7 mouse cellular contexts compared by ENCODE assay signal in the genomic region with DNA sequence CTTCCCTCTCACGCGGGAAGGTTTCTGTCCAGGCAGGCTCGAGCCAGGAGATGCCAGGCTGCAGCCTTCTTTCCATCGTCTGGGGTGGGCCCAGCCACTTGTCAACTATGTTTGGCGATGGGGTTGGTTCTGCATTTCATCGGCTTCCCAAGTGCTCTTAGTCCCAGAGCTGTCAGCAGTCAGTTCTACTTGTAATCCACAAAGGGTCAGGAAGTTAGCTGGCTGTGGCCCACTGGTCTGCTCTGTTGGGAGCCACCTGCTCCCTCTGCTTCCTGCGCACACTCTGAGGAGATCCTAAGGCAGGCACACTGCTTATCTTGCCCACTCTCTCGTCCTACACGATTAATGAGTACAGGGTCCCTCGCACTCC. TPM values are rescaled to one million over a fixed set of nuclear protein-coding genes. Genes with fewer than 3 reads are reported as not detected.
A peak's percentile ranks its signal among the peaks of the same experiment; 100 is the strongest.
DNase-seq lines count a peak whose midpoint lies in the region; ATAC-seq and TF ChIP-seq lines count a peak whose summit lies in the region.

No protein-coding gene starts in this region.

- no peaks in the 10 kb centered on the region for H3K36me3 ChIP-seq in testis, adult 2 months (ENCODE audit: control insufficient read depth, insufficient read depth, low read length)
- no peaks in the 10 kb centered on the region for H3K36me3 ChIP-seq in erythroblast, embryonic 14.5 days (ENCODE audit: control insufficient read depth)
- no peaks in the 10 kb centered on the region for H3K36me3 ChIP-seq in limb, embryonic 14.5 days (ENCODE audit: control insufficient read depth, insufficient read depth, low read length)
- H3K36me3 ChIP-seq in stomach, postnatal 0 days (ENCODE audit: control insufficient read depth, insufficient read depth, low read length): no peaks in the 10 kb centered on the region

- H3K27ac ChIP-seq in testis, adult 2 months (ENCODE audit: control insufficient read depth, insufficient read depth, low read depth, low read length): peak overlapping the region; percentile 93
- H3K27ac ChIP-seq in limb, embryonic 14.5 days (replicated peaks; ENCODE audit: low read depth, low read length): peak overlapping the region; percentile 92
- H3K27ac ChIP-seq in stomach, postnatal 0 days (replicated peaks): peak overlapping the region; percentile 93

- WGBS in limb, embryonic 14.5 days: 9% methylated on average over 10 of the region's 10 CpGs
- WGBS in stomach, postnatal 0 days: 5% methylated on average over 10 of the region's 10 CpGs

- intact Hi-C loops in gastrocnemius, postnatal 36 days (cut with DNase I): loop anchor here (10.0 kb wide), 1 partner anchor 213 kb away; no protein-coding TSS in a partner anchor

- no peak; the same call in 1 of the 2 replicates for ATAC-seq in limb, embryonic 14.5 days (ENCODE audit: low FRiP score, low read depth)
- ATAC-seq in stomach, postnatal 0 days (ENCODE audit: low FRiP score, low TSS enrichment): peak; percentile 34; the same call in 1 of the 2 replicates

- H3K9ac ChIP-seq in limb, embryonic 14.5 days (ENCODE audit: low read depth, low read length, severe bottlenecking): peak overlapping the region; percentile 84
- peak overlapping the region; percentile 80 for H3K9ac ChIP-seq in stomach, postnatal 0 days (ENCODE audit: low read length)

- H3K27me3 ChIP-seq in testis, adult 2 months (ENCODE audit: control insufficient read depth, insufficient read depth, low read length): no peaks in the 10 kb centered on the region
- no peaks in the 10 kb centered on the region for H3K27me3 ChIP-seq in erythroblast, embryonic 14.5 days (ENCODE audit: control insufficient read depth)
- H3K27me3 ChIP-seq in limb, embryonic 14.5 days (ENCODE audit: control insufficient read depth, insufficient read depth, low read length): no peaks in the 10 kb centered on the region
- H3K27me3 ChIP-seq in stomach, postnatal 0 days (ENCODE audit: control insufficient read depth, insufficient read depth, low read length): no peaks in the 10 kb centered on the region

- peak overlapping the region; percentile 72 for H3K4me2 ChIP-seq in limb, embryonic 14.5 days (replicated peaks; ENCODE audit: low read depth, low read length, severe bottlenecking)
- H3K4me2 ChIP-seq in stomach, postnatal 0 days (replicated peaks; ENCODE audit: low read depth): peak overlapping the region; percentile 71

- TF ChIP-seq EP300 in stomach, postnatal 0 days (optimal IDR thresholded peaks at IDR 0.05): no peak

- peaks cover 5% of the 10 kb centered on the region for H3K4me1 ChIP-seq in testis, adult 2 months (ENCODE audit: control insufficient read depth, insufficient read depth, low read length)
- peaks cover 29% of the 10 kb centered on the region for H3K4me1 ChIP-seq in erythroblast, embryonic 14.5 days (ENCODE audit: control insufficient read depth)
- peaks cover 8% of the 10 kb centered on the region for H3K4me1 ChIP-seq in limb, embryonic 14.5 days (ENCODE audit: control insufficient read depth, insufficient read depth, low read length)
- no peaks in the 10 kb centered on the region for H3K4me1 ChIP-seq in stomach, postnatal 0 days (replicated peaks; ENCODE audit: control insufficient read depth, insufficient read depth)

- peaks cover 10% of the 10 kb centered on the region for H3K9me3 ChIP-seq in erythroblast, embryonic 14.5 days (ENCODE audit: control insufficient read depth, low read length)
- H3K9me3 ChIP-seq in limb, embryonic 14.5 days (ENCODE audit: control insufficient read depth, low read length): no peaks in the 10 kb centered on the region
- no peaks in the 10 kb centered on the region for H3K9me3 ChIP-seq in stomach, postnatal 0 days (ENCODE audit: control insufficient read depth, low read length)

- no peak for TF ChIP-seq CTCF in testis, adult 2 months (IDR thresholded peaks at IDR 0.05; ENCODE audit: control insufficient read depth, insufficient read depth, insufficient replicate concordance, low read depth, low read length)
- no peak for TF ChIP-seq CTCF in stomach, postnatal 0 days (IDR thresholded peaks at IDR 0.05; ENCODE audit: low read depth)

- peak overlapping the region; percentile 95 for H3K4me3 ChIP-seq in testis, adult 2 months (ENCODE audit: control insufficient read depth, low read depth, low read length)
- H3K4me3 ChIP-seq in erythroblast, embryonic 14.5 days (replicated peaks): peak overlapping the region; percentile 72
- peak overlapping the region; percentile 66 for H3K4me3 ChIP-seq in limb, embryonic 14.5 days (replicated peaks; ENCODE audit: low read length)
- peak overlapping the region; percentile 66 for H3K4me3 ChIP-seq in stomach, postnatal 0 days (ENCODE audit: low read depth, low read length)

- DNase-seq in testis, postnatal 10 days (ENCODE audit: low spot score): no peak
- no peak for DNase-seq in limb, embryonic 14.5 days (ENCODE audit: low spot score)
- DNase-seq in stomach, postnatal 0 days (ENCODE audit: low spot score): no peak
- no peak for DNase-seq in gastrocnemius, postnatal 36 days
- no peak for DNase-seq in lung, postnatal 14 days

- TF ChIP-seq POLR2A in testis, adult 2 months (IDR thresholded peaks at IDR 0.05; ENCODE audit: control insufficient read depth, low read depth, low read length): no peak
- TF ChIP-seq POLR2A in limb, embryonic 14.5 days (IDR thresholded peaks at IDR 0.05; ENCODE audit: borderline replicate concordance, extremely low read depth, insufficient read depth, insufficient read length): no peak

RNA-seq across cellular contexts. Expression of gene Fbxl4, which starts 0.6 kb away (rescaled TPM):
- 4.2 and 4.3 TPM in 2 replicates for polyA plus RNA-seq in testis, adult 2 months (2012; rRNA removed)
- 0.01 and 0.11 TPM in 2 replicates for polyA plus RNA-seq in erythroblast, embryonic 14.5 days (2012)
- 18.1 and 20.0 TPM in 2 replicates for polyA plus RNA-seq in limb, embryonic 14.5 days (2012; rRNA removed)
- polyA plus RNA-seq in limb, embryonic 14.5 days (2014; fragmentation: Nextera tagmentation; extraction: Ambion mirVana): 14.9 and 16.4 TPM in 2 replicates
- 11.5 and 12.1 TPM in 2 replicates for polyA plus RNA-seq in stomach, postnatal 0 days (2015; fragmentation: Nextera tagmentation; extraction: Ambion mirVana)
- 10 to 100 TPM; 14.5 to 14.7 TPM for total RNA-seq in gastrocnemius, postnatal 36 days (2021)
